Mouse (Mus musculus) urinary bladder, postnatal 36 days (tissue): ENCODE data around the gene Itga9.

ENCODE experiments used
- DNase-seq, 2 experiments: peaks; one replicate each; pipeline ENCODE4 v3.0.0; 2022; ENCODE audit warnings: low spot score in 2 of 2, mixed read lengths in 1 of 2

Gene Itga9

DNA sequence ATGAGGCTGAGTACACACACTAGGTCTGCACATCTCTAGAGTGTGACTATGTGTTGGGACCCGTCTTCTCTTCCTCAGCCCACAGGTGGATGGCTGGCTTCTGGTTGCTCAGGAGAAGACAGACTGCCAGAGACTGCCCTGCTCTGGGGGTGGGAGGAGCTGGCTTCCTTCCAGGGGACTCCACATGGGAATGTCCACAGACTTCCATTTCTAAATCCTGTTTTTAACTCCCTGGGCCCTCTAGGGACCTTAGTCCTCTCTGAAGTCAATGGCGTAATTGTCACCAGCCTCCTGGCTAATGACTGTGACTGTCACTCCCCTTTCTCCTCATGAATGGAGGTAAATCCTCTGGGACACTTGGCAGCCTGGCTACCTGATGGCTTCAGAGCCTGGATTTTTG lies 45.4 kb downstream of the Itga9 start:
- DNase-seq, result no peak

DNA sequence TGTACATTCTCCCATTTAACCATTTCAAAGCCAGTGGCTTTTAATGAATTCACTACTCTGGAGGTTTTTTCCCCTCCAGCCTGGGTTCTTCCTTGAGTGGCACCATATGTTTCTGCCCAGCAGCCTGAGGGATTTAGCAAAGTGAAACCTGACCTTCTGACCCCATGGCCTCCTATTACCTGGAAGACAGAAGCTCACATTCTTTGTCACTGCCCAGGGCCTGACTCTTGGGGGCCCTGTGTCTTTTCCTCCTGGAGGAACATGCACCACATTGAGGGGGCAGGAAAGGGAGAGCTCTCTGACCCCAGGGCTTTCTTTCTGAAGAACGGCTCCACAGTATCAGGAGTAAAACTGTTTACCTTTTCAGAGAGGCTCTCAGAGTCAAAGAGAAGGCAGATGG lies 46.9 kb downstream of the Itga9 start:
- DNase-seq, result no peak

GRCm38 (mm10) chr9:118654969-118655368 lies 48.5 kb downstream of the Itga9 start:
- no peak for DNase-seq

DNA sequence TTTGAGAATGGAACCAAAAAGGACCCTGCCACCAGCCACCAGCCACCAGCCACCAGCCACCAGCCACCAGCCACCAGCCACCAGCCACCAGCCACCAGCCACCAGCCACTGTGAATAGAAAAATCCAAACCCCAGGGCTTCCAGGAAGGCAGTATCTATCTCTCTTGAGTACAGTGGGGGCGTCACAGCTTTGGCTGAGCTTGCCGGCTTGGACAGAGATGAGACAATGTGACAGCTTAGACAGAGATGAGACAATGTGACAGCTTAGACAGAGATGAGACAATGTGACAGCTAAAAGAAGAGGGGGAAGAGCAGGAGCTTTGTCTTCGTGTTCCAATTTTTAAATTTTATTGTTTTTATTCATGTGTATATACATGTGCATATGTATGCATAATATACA lies 49.2 kb downstream of the Itga9 start:
- DNase-seq, result no peak

DNA sequence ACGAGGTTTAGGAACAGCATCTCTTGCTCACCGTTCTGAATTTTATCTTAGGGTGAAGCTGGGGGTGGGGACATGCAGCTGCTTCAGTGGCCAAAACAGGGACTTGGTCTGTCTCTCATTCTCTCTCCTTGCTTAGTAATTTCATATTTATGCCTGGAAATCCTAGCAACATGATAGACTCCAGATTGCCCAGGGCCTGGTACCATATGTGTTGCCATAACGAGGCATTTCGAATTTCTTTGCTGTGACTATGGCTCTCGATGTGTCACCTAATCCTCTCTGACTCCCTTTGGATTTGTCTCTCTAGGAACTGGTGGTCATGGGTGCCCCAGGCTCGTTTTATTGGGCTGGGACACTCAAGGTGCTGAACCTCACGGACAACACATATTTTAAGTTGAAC lies 51.7 kb downstream of the Itga9 start:
- no peak for DNase-seq

- no peak for DNase-seq
Observed at GRCm38 (mm10) chr9:118659809-118660208, 53.3 kb downstream of the Itga9 start.

DNA sequence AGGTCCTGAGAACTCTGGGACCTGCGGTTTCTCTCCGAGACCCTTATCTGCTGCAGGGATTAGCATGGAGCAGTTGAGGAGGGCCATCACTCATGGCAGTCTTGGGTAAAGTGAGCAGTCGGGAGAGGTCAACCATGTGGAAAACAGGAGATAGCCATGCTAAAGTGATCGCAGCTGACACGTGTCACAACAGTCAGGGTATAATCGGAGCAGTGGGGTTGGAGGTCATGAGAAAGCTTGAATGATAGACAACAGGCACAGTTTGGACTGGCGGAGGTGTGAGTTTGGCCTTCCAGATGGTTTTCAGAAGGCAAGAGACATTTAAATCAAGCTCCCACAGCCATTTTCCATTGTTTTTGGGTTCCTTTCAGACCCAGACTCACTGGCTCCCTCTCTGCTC lies 53.8 kb downstream of the Itga9 start:
- no peak for DNase-seq

- no peak for DNase-seq
Observed at GRCm38 (mm10) chr9:118662026-118662425, 55.5 kb downstream of the Itga9 start.

DNA sequence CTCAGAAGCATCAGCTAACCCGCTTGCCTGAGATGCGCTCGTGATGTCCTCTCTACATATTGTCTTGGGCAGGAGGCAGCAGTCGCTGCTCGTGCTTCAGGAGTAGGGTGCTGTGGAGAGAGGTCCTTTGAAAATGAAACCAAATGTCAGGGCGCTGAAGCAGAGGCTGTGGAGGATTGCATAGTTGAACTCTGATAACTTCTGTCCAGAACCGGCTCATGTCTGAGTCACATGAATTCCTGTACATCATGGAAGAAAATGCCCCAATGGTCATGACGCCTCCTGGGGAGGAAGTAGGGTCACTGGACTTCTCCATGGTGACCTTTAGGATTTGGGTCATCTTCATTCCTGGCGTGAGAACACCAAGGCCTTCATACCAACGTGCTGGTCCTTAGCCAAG lies 56.0 kb downstream of the Itga9 start:
- DNase-seq, result no peak

- no peak for DNase-seq
Observed at GRCm38 (mm10) chr9:118663938-118664337, 57.4 kb downstream of the Itga9 start.

DNA sequence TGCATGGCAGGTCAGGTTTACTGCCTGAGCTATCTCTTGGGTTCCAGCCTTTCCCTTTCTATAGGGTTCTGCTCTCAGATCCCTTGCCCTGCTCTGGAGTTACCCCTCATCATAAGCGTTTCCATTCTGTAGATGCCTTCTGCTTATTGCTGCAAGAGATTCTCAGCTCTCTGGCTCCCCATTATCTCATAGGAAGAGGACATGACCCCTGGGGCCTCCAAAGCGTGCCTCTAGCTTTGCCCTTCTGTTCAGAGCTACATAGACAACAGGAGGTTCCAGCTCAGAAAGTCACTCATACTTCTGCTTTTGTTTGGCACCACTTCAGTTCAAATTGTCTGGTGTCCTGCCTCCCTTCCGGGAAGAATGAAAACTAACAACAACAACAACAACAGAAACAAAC lies 59.6 kb downstream of the Itga9 start:
- DNase-seq, result no peak

DNA sequence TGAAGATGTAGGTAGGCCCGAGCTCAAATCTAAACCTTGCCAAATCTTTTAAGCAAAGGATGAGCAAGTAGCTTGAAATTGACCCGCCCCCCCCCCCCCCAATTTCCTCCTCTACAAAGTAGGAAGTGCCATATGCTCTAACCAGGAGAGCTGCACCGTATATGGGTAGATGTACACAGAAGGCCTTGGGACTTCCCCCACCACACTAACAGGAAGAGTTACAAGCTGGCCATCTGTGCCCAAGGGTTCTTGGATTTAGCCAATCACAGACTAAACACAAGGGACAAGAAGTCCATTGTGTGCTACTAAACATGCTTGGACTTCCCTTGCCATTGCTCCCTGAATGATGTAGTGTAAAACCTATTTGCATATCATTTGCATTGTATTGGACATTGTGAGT lies 63.2 kb downstream of the Itga9 start:
- no peak for DNase-seq

GRCm38 (mm10) chr9:118674277-118674676 lies 67.8 kb downstream of the Itga9 start:
- DNase-seq, result no peak

GRCm38 (mm10) chr9:118674761-118675160 lies 68.3 kb downstream of the Itga9 start:
- no peak for DNase-seq

GRCm38 (mm10) chr9:118675573-118676170 lies 69.2 kb downstream of the Itga9 start:
- no peak for DNase-seq

DNA sequence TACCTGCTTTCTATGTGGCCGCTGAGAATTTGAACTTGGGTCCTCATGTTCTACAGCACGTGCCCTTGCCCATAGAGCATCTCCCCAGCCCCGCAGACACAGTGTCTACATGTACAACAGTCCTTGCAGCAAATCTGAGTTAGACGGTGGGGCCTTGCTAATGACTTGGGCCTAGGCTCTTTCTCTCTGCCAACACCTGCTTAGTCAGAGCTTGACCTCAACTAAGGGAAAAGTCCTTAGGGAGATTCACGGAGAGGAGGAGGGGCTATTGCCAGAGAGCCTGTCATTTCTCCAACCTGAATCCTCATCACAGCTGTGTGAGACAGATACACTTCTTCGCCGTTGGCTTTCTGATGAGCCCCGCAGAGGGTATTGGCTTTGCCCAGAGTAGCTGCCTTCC lies 70.2 kb downstream of the Itga9 start:
- no peak for DNase-seq

DNA sequence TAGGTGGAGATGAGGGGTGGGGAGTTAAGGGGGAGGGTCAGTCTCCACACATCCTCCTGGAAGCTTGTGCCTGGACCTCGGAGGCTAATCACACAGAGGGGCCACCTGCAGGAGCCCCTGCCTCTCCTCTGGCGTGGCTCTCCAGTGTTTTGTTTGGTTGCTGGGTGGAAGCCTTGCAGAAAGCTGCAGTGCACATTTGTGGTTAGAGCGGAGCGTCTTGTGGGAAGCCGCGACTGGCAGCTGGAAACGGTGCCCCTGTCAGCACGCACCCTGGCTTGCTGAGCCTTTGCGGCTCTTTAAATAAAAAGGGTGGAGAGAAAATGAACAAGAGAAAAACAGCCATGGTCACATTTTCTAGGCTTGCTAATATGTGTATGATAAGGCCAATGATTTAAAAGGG lies 70.9 kb downstream of the Itga9 start:
- DNase-seq, result no peak

DNA sequence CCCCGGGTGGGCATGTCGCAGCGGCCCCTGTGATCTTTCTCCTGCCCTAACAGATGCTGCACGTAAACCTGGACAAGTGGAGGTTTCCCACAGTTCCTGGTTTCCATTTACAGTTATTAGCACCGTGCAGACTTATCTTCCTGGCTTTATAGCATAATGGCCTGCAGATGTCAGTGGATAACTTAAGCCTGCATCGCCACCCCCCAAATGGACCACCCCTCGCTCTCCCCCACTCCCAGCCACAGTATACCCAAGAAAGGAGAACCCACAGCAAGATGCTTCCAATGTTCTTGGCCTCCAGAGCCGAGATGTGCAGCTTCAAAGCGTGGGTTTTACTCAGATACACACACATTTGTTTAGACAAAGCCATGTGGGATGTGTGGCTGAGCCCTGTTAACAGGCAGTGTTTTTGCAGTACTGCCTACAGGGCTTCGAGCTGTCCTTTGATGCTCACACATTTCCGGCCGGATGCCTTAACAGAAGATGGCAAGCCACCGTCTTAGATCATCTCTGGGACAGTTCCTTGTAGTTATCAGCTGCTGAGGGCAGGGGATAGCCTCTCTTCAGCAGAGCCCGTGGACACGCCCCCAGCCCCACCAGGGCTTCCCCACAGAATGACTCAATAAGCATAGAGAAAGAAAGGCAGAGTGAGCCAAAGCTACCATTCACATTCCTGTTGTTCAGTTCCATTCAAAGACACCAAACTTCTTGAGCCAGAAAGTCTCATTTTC lies 71.7 kb downstream of the Itga9 start:
- DNase-seq, result no peak

DNA sequence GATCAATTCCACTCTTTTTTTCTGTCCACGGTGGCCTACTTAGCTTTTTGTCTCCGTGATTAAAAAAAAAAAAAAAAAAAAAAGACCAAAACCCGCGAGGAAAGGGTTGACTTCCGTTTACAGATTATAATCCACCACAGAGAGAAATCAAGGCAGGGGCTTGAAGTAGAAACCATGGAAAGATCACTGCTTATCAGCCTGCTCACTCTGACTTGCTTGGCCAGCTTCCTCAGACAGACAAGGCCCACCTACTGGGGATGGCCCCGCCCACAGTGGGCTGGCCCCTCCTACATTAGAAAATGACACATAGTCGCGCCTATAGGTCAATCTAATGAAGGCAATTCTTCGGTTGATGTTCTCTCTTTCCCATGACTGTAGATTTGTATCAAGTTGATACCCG lies 72.3 kb downstream of the Itga9 start:
- DNase-seq, result no peak

- no peak for DNase-seq
Observed at GRCm38 (mm10) chr9:118681506-118681905, 75.0 kb downstream of the Itga9 start.

DNA sequence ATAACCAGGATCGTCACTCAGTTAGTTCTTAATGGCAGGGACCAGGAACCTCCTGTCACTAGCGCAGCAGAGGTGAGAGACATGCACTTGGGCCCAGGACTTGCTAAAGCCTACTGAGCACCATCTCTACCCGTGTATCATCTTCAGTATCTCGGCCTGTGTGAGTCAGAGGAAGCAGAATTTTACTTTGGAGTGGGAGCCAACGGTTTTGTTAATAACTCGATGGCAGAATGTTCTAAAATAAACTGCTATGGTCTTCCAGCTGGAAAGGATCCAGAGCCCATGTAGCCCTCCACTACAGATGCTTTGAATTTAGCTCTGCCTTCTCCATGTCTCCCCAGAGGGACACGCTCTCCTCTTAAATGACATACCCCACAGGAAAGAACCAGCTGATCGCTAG lies 75.7 kb downstream of the Itga9 start:
- no peak for DNase-seq

GRCm38 (mm10) chr9:118683507-118683906 lies 77.0 kb downstream of the Itga9 start:
- DNase-seq, result no peak

DNA sequence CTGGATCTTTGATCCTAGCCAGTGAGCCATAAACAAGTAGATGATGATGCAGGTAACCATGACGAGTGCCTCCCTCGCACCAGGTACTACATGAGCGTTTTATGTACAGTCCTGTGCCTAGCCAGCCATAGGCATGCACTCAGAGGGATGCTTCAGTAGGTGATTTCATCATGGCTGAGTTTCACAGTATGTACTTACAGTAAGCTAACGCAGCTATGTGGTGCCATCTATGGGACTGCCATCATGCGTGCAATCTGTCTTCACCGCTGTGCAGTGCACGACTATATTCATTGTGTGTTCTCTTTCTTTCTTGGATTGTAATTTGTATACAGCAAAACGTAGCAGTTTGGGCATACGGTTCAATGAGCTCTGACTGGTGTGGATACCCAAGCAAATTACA lies 77.9 kb downstream of the Itga9 start:
- no peak for DNase-seq
